Mouse (Mus musculus) heart, embryonic 12.5 days (tissue): ENCODE data around the gene Olfr992. TPM values are rescaled to one million over a fixed set of nuclear protein-coding genes. Genes with fewer than 3 reads are reported as not detected.
"Not testable (repeated sequence)": the region's sequence is repeated elsewhere in the genome, so short reads cannot be mapped to it uniquely, and the experiment has no call there.

ENCODE experiments used
- ATAC-seq: fragments of 200-750 bp; cut with Nextera tagmentation; 2 replicates; pipeline ENCODE4 v1.8.0; 2017; ENCODE audit warnings: moderate TSS enrichment, moderate library complexity; ENCODE audit not compliant: insufficient number of reproducible peaks, low FRiP score
- H3K27ac ChIP-seq: fragments of 300-500 bp; sonication (generic); 2 replicates; pipeline ENCODE4 v1.5.1; 2016; ENCODE audit warnings: mild to moderate bottlenecking, moderate library complexity; ENCODE audit not compliant: poor library complexity, severe bottlenecking
- H3K27me3 ChIP-seq: fragments of 300-500 bp; sonication (generic); replicated peaks from 2 replicates; pipeline ENCODE4 v1.6.1; 2016; ENCODE audit warnings: mild to moderate bottlenecking, moderate library complexity
- H3K36me3 ChIP-seq: fragments of 300-500 bp; sonication (generic); 2 replicates; pipeline ENCODE4 v1.6.1; 2016; ENCODE audit warnings: mild to moderate bottlenecking, moderate library complexity
- H3K4me1 ChIP-seq: fragments of 300-500 bp; sonication (generic); replicated peaks from 2 replicates; pipeline ENCODE4 v1.6.1; 2016; ENCODE audit warnings: mild to moderate bottlenecking
- H3K4me2 ChIP-seq: fragments of 300-500 bp; sonication (generic); 2 replicates; pipeline ENCODE4 v1.6.1; 2016; ENCODE audit warnings: mild to moderate bottlenecking, moderate library complexity
- H3K4me3 ChIP-seq: fragments of 300-500 bp; sonication (generic); 2 replicates; pipeline ENCODE4 v1.5.1; 2016; ENCODE audit warnings: mild to moderate bottlenecking
- H3K9ac ChIP-seq: fragments of 300-500 bp; sonication (generic); 2 replicates; pipeline ENCODE4 v1.6.1; 2016; ENCODE audit warnings: mild to moderate bottlenecking, moderate library complexity
- H3K9me3 ChIP-seq: fragments of 300-500 bp; sonication (generic); replicated peaks from 2 replicates; pipeline ENCODE4 v1.6.1; 2016; ENCODE audit warnings: mild to moderate bottlenecking, moderate library complexity
- WGBS: fragments of 180-500 bp; shearing (Covaris S2); methylation state at CpG from one replicate; pipeline ENCODE4 v1.1.7; 2016; 5-methylcytosine and 5-hydroxymethylcytosine counted together
- polyA plus RNA-seq: library from polyadenylated mRNA; unstranded; fragments of >200 nt; fragmentation: Nextera tagmentation; extraction: Ambion mirVana; gene quantifications from 2 replicates; pipeline ENCODE4 v1.2.1, GENCODE M21; 2016

The Olfr992 gene
- not detected in 2 replicates for polyA plus RNA-seq

- no peaks in the 10 kb centered on the region for H3K27me3 ChIP-seq
- H3K36me3 ChIP-seq, result no peaks in the 10 kb centered on the region
- H3K9ac ChIP-seq, result no peak within 1 kb of the TSS
- no peaks in the 10 kb centered on the region for H3K9me3 ChIP-seq
- no peak for ATAC-seq
- H3K27ac ChIP-seq, result no peak within 1 kb of the TSS
- 43% methylated on average over 2 of the region's 2 CpGs for WGBS
- H3K4me3 ChIP-seq, result no peak within 1 kb of the TSS
- no peak within 1 kb of the TSS for H3K4me2 ChIP-seq
- no peaks in the 10 kb centered on the region for H3K4me1 ChIP-seq
Measured at GRCm38 (mm10) chr2:85409369-85409768, at the start of gene Olfr992. Olfr992 (minus strand) TSS chr2:85409469.

DNA sequence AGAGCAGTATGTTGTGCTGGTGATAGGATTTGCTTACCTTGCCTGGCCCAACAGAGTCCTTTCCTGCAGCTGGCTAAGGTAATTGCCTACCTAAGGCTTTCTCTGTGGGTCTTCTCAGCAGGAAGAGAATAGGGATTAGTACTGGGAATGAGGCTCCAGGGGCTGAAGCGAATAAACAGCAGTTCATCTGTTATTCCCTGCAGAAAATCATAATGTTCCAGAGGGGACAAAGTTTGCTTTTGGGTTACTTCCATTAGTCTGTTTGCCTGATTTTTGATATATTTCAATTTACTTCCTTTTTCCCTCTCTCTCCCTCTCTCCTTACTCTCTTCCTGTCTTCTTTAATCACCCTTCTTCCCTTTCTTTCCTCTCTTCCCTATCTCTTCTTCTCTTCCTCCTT is 34.3 kb upstream of the Olfr992 start, which contains the start of gene Olfr995:
Olfr995 (minus strand) TSS at position 101 of the 400 bp plus-strand sequence.
- no peak within 1 kb of the TSS for H3K4me2 ChIP-seq
- 9% methylated on average over 1 of the region's 1 CpGs for WGBS
- no peaks in the 10 kb centered on the region for H3K4me1 ChIP-seq
- H3K36me3 ChIP-seq, result no peaks in the 10 kb centered on the region
- ATAC-seq, result no peak
- no peak within 1 kb of the TSS for H3K4me3 ChIP-seq
- no peaks in the 10 kb centered on the region for H3K27me3 ChIP-seq
- H3K9me3 ChIP-seq, result no peaks in the 10 kb centered on the region
- no peak within 1 kb of the TSS for H3K9ac ChIP-seq
- H3K27ac ChIP-seq, result no peak within 1 kb of the TSS

DNA sequence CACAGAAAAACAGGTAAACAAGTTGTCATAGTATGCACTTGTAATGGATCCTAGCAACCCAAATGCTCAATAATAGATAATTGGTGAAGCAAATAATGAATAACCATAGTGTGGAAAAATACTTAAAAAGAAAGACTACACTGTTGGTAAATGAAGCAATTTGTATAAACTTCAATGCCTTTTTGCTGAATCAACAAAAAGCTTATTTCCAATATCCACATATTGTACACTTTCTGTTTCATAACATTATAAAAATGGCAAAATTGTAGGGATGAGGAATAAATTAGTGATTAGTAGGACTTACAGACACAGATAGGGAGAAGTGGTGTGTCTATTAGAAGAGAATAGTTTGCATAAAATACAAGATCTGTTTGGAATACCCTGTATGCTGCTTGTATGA is 33.3 kb upstream of the Olfr992 start:
- H3K4me1 ChIP-seq, result no peaks in the 10 kb centered on the region
- H3K27ac ChIP-seq, result no peak overlapping the region
- H3K36me3 ChIP-seq, result no peaks in the 10 kb centered on the region
- H3K9me3 ChIP-seq, result no peaks in the 10 kb centered on the region
- no peaks in the 10 kb centered on the region for H3K27me3 ChIP-seq
- no peak for ATAC-seq
- no peak overlapping the region for H3K9ac ChIP-seq
- no peak overlapping the region for H3K4me3 ChIP-seq
- no peak overlapping the region for H3K4me2 ChIP-seq

GRCm38 (mm10) chr2:85436351-85436750 is 27.1 kb upstream of the Olfr992 start, which contains the start of gene Olfr994:
Olfr994 (minus strand) TSS chr2:85436451.
- 84% methylated on average over 3 of the region's 3 CpGs for WGBS
- H3K9me3 ChIP-seq, result no peaks in the 10 kb centered on the region

GRCm38 (mm10) chr2:85425893-85426292 is 16.6 kb upstream of the Olfr992 start:
- no peak for ATAC-seq
- 81% methylated on average over 1 of the region's 1 CpGs for WGBS
- H3K9ac ChIP-seq, result no peak overlapping the region

More at GRCm38 (mm10) chr2:85436351-85436750, 27.1 kb upstream of the Olfr992 start, which contains the start of gene Olfr994:
- Histone ChIP-seq H3K4me1 (no peaks in the 10 kb centered on the region), H3K4me3 (no peak within 1 kb of the TSS), H3K27ac (no peak within 1 kb of the TSS), H3K36me3 (no peaks in the 10 kb centered on the region), H3K27me3 (no peaks in the 10 kb centered on the region), H3K9ac (no peak within 1 kb of the TSS), H3K4me2 (no peak within 1 kb of the TSS)
- no peak for ATAC-seq

DNA sequence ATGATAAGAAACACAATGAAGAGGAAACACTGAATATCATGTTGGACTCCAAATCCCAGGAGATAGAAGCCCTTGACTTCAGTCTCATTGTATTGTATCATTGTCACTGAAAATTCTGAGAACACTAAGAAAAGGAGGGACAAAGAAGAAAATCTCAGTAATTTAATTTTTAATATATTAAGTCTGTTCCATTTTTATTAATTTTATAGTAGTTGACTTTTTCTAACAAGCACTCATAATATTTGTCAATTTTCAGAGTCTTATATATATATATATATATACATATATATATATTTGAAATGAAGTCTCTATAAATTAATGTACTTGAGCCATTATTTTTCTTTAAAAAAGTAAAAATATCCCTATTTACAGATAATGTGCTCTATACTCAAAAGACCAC is 5.5 kb upstream of the Olfr992 start, which contains the start of gene Olfr993:
Olfr993 (minus strand) TSS at position 101 of the 400 bp plus-strand sequence.
- no peaks in the 10 kb centered on the region for H3K27me3 ChIP-seq
- no peaks in the 10 kb centered on the region for H3K36me3 ChIP-seq
- no peak within 1 kb of the TSS for H3K4me2 ChIP-seq
- H3K27ac ChIP-seq, result no peak within 1 kb of the TSS
- ATAC-seq, result no peak
- no peak within 1 kb of the TSS for H3K9ac ChIP-seq
- H3K9me3 ChIP-seq, result no peaks in the 10 kb centered on the region
- H3K4me1 ChIP-seq, result no peaks in the 10 kb centered on the region
- H3K4me3 ChIP-seq, result no peak within 1 kb of the TSS

More at GRCm38 (mm10) chr2:85425893-85426292, 16.6 kb upstream of the Olfr992 start:
- Histone ChIP-seq H3K27me3 (no peaks in the 10 kb centered on the region), H3K4me3 (no peak overlapping the region), H3K4me2 (no peak overlapping the region), H3K36me3 (no peaks in the 10 kb centered on the region), H3K27ac (no peak overlapping the region), H3K4me1 (no peaks in the 10 kb centered on the region), H3K9me3 (no peaks in the 10 kb centered on the region)

DNA sequence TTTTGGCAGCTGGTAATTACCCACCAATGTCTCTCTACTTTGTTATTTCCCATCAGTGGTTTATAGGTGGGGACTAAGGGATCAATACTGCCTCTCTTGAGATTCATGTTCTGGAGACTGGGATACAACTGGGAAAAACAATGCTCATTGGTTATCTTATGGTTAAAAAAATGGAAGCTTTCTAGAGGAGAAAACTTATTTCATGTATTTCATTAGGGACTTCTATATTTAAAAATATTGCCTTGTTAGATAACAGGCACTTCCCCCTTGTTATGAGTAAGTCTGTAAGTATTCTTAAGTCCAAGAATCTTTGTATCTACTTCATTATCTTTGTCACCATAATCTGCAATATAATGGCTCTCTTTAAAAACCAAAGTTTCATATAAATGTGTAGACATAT is 46.1 kb downstream of the Olfr992 start, which contains the start of gene Olfr988:
Olfr988 (minus strand) TSS at position 101 of the 400 bp plus-strand sequence.
- not testable (repeated sequence) for H3K9me3 ChIP-seq, H3K4me3 ChIP-seq, H3K36me3 ChIP-seq, H3K27ac ChIP-seq, ATAC-seq, H3K4me1 ChIP-seq, H3K4me2 ChIP-seq, H3K9ac ChIP-seq, H3K27me3 ChIP-seq

Other genes with a start within 250 kb of the Olfr992 start
- gene Lrrc55, start 212.3 kb downstream of the Olfr992 start, polyA plus RNA-seq, result 0.18 and 0.22 TPM in 2 replicates
- not detected in 2 replicates for gene Olfr987, start 70.2 kb downstream of the Olfr992 start, polyA plus RNA-seq
- gene Olfr988, start 46.2 kb downstream of the Olfr992 start, polyA plus RNA-seq, result not detected in 2 replicates
- not detected in 2 replicates for gene Olfr993, start 5.4 kb upstream of the Olfr992 start, polyA plus RNA-seq
- not detected in 2 replicates for gene Olfr994, start 27.0 kb upstream of the Olfr992 start, polyA plus RNA-seq
- not detected in 2 replicates for gene Olfr995, start 34.2 kb upstream of the Olfr992 start, polyA plus RNA-seq
- gene 4833423E24Rik, start 109.6 kb upstream of the Olfr992 start, polyA plus RNA-seq, result not detected in 2 replicates
- gene Olfr996, start 169.7 kb upstream of the Olfr992 start, polyA plus RNA-seq, result not detected in 2 replicates
- not detected in 2 replicates for gene Olfr998, start 179.5 kb upstream of the Olfr992 start, polyA plus RNA-seq
- not detected in 2 replicates for gene Olfr1000, start 202.4 kb upstream of the Olfr992 start, polyA plus RNA-seq
- gene Olfr1002, start 241.2 kb upstream of the Olfr992 start, polyA plus RNA-seq, result not detected in 2 replicates